Mouse (Mus musculus) spleen, postnatal 36 days (tissue): ENCODE measurements around the gene Cttn.

Experiments
- DNase-seq, 2 experiments: peaks; one replicate each; pipeline ENCODE4 v3.0.0; 2022; ENCODE audit warnings: low spot score in 2 of 2, mixed read lengths in 1 of 2

Gene Cttn

GRCm38 (mm10) chr7:144391727-144392126 lies 79.1 kb downstream of the Cttn start:
- DNase-seq = no peak

DNA sequence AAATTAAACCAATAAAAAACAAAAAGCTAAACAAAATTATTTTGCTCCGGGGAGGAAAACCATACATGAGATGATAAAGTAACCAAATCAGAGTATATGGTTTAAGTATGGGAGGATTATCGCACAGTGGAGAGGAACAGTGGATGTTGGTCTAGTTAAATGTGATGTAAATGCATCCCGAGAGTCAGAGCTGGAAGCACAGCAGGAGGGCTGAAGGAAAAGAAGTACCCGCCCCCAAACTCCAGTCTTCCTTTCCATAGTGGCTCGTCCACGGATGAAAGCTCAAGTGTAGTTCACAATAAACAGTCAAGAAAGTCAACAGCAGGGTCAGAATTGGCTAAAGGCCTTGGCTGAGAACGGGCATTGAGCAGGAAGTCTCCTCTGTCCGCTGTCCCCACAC lies 80.1 kb downstream of the Cttn start:
- no peak for DNase-seq

- DNase-seq = no peak
Measured at GRCm38 (mm10) chr7:144389704-144390103, 81.1 kb downstream of the Cttn start.

DNA sequence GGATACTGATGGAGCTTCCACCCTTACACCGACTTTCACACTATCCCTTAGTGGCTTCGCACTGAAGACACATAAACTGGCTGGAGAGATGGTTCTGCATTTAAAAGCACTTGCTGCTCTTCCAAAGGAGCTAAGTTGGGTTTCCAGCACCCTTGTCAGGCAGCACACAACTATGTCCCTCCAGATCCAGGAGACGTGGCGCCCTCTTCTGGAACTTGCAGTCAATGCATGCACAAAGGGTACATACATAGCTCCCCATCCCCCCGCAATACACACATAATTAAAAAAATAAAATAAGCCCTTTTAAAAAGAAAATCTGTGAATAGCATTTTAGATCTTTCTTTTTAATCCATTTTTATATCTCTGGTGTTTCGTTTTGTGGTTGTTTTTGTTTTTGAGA lies 83.3 kb downstream of the Cttn start:
- DNase-seq = no peak
